Mouse (Mus musculus): ENCODE data around the gene Acss2. TPM values are rescaled to one million over a fixed set of nuclear protein-coding genes. Genes with fewer than 3 reads are reported as not detected.
A peak's percentile ranks its signal among the peaks of the same experiment; 100 is the strongest.

The Acss2 gene
- polyA plus RNA-seq, 2 experiments: 13.3 to 15.0 TPM

DNA sequence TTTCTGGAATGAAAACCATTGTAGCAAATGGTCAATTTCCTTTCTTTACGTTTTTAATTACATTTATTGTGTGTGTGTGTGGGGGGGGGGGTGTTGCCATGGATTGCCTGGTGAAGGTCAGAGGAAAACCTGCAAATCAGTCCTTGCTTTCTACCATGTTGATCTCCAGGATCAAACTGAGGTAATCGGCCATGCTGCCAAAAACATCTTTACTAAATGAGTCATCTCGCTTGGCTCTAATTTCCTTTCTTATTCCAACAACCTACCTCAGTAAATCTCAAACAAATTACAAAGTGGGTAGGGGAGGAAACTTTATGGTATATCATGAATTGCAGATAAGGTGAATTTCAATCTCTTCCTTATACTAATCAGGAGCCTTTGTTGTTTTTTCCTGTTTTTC, 70.4 kb downstream of the Acss2 start:
- peaks cover 5% of the 10 kb centered on the region; the same call in 1 of the 2 replicates for H3K4me1 ChIP-seq (ENCODE audit: control insufficient read depth, insufficient read depth, low read length)
- WGBS: 72% methylated on average over 3 of the region's 3 CpGs
- H3K27me3 ChIP-seq (ENCODE audit: control insufficient read depth, insufficient read depth, low read length): no peaks in the 10 kb centered on the region
- DNase-seq (ENCODE audit: low spot score) (no peak), ATAC-seq (ENCODE audit: low FRiP score, low read depth) (no peak)
- H3K4me2 ChIP-seq (replicated peaks; ENCODE audit: low read depth, low read length, severe bottlenecking): no peak overlapping the region
- no peaks in the 10 kb centered on the region for H3K9me3 ChIP-seq (ENCODE audit: control insufficient read depth, low read length)
- no peak overlapping the region for H3K9ac ChIP-seq (ENCODE audit: low read depth, low read length, severe bottlenecking)
- H3K4me3 ChIP-seq (replicated peaks; ENCODE audit: low read length): no peak overlapping the region
- H3K36me3 ChIP-seq (ENCODE audit: control insufficient read depth, insufficient read depth, low read length): no peaks in the 10 kb centered on the region
- TF ChIP-seq POLR2A (IDR thresholded peaks at IDR 0.05; ENCODE audit: borderline replicate concordance, extremely low read depth, insufficient read depth, insufficient read length): no peak
- no peak overlapping the region for H3K27ac ChIP-seq (replicated peaks; ENCODE audit: low read depth, low read length)

- 77% methylated on average over 6 of the region's 6 CpGs for WGBS
- H3K4me2 ChIP-seq (replicated peaks; ENCODE audit: low read depth, low read length, severe bottlenecking): no peak overlapping the region
- no peaks in the 10 kb centered on the region for H3K27me3 ChIP-seq (ENCODE audit: control insufficient read depth, insufficient read depth, low read length)
- ATAC-seq (ENCODE audit: low FRiP score, low read depth) (no peak), DNase-seq (ENCODE audit: low spot score) (no peak)
- peaks cover 5% of the 10 kb centered on the region; the same call in 1 of the 2 replicates for H3K4me1 ChIP-seq (ENCODE audit: control insufficient read depth, insufficient read depth, low read length)
- no peaks in the 10 kb centered on the region for H3K9me3 ChIP-seq (ENCODE audit: control insufficient read depth, low read length)
- TF ChIP-seq POLR2A (IDR thresholded peaks at IDR 0.05; ENCODE audit: borderline replicate concordance, extremely low read depth, insufficient read depth, insufficient read length): no peak
- no peak overlapping the region for H3K27ac ChIP-seq (replicated peaks; ENCODE audit: low read depth, low read length)
- H3K9ac ChIP-seq (ENCODE audit: low read depth, low read length, severe bottlenecking): no peak overlapping the region
- H3K36me3 ChIP-seq (ENCODE audit: control insufficient read depth, insufficient read depth, low read length): no peaks in the 10 kb centered on the region
- H3K4me3 ChIP-seq (replicated peaks; ENCODE audit: low read length): no peak overlapping the region
These were observed 71.8 kb downstream of the Acss2 start for GRCm38 (mm10) chr2:155589521-155589920.

- H3K4me3 ChIP-seq (replicated peaks; ENCODE audit: low read length): no peak overlapping the region
- no peaks in the 10 kb centered on the region for H3K36me3 ChIP-seq (ENCODE audit: control insufficient read depth, insufficient read depth, low read length)
- ATAC-seq (ENCODE audit: low FRiP score, low read depth) (no peak), DNase-seq (ENCODE audit: low spot score) (no peak)
- H3K9me3 ChIP-seq (ENCODE audit: control insufficient read depth, low read length): no peaks in the 10 kb centered on the region
- no peak overlapping the region for H3K4me2 ChIP-seq (replicated peaks; ENCODE audit: low read depth, low read length, severe bottlenecking)
- peaks cover 5% of the 10 kb centered on the region; the same call in 1 of the 2 replicates for H3K4me1 ChIP-seq (ENCODE audit: control insufficient read depth, insufficient read depth, low read length)
- 77% methylated on average over 2 of the region's 2 CpGs for WGBS
- no peak for TF ChIP-seq POLR2A (IDR thresholded peaks at IDR 0.05; ENCODE audit: borderline replicate concordance, extremely low read depth, insufficient read depth, insufficient read length)
- no peak overlapping the region for H3K9ac ChIP-seq (ENCODE audit: low read depth, low read length, severe bottlenecking)
- H3K27ac ChIP-seq (replicated peaks; ENCODE audit: low read depth, low read length): no peak overlapping the region
- no peaks in the 10 kb centered on the region for H3K27me3 ChIP-seq (ENCODE audit: control insufficient read depth, insufficient read depth, low read length)
These were observed 73.1 kb downstream of the Acss2 start for GRCm38 (mm10) chr2:155590876-155591275.

GRCm38 (mm10) chr2:155591676-155592075, 73.9 kb downstream of the Acss2 start:
- WGBS: 5% methylated on average over 6 of the region's 6 CpGs
- peak overlapping the region; percentile 77 for H3K9ac ChIP-seq (ENCODE audit: low read depth, low read length, severe bottlenecking)
- no peak for ATAC-seq (ENCODE audit: low FRiP score, low read depth)

DNA sequence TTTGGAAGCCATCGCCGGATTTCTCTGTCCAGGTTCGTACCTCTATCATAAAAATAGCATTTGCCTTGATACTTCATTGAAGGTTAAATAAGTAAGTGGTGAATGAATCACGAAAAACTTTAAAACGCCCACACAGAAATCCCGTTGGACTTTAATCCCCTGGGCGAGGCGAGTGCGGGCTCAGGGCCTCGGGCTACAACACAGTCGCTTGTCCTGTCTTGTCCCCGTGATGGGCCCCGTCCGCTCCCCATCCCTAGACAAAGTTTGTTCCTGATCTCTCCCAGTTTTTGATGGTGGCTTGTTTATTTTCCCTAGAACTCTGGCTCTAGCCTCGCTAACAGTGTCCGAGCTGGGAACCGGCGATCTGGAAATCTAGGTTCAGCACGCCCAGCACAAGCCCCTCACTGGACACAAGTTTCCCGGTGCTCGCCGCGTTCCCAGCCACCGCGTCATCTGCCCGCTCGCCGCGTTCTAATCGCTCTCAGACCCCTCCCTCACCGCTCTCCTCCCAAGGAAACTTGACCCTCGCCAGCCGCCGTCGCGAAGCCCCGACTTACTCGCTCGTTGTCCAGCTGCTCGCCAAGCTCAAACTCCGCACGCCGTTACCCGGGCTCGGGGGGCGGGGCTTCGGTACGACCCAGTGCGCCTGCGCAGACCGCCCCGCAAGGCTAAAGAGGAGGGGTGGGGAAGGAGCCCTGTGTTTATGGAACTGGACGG, 74.5 kb downstream of the Acss2 start, which contains the start of gene Gss:
Gene Gss, minus strand, starts transcription at position 674 of the 717 bp plus-strand sequence.
- Histone ChIP-seq H3K9ac (ENCODE audit: low read depth, low read length, severe bottlenecking) (peak within 1 kb of the TSS; percentile 77), H3K4me1 (ENCODE audit: control insufficient read depth, insufficient read depth, low read length) (peaks cover 9% of the 10 kb centered on the region), H3K9me3 (ENCODE audit: control insufficient read depth, low read length) (no peaks in the 10 kb centered on the region), H3K36me3 (ENCODE audit: control insufficient read depth, insufficient read depth, low read length) (no peaks in the 10 kb centered on the region), H3K4me3 (replicated peaks; ENCODE audit: low read length) (peak within 1 kb of the TSS; percentile 57), H3K27me3 (ENCODE audit: control insufficient read depth, insufficient read depth, low read length) (no peaks in the 10 kb centered on the region), H3K4me2 (replicated peaks; ENCODE audit: low read depth, low read length, severe bottlenecking) (peak within 1 kb of the TSS; percentile 69), H3K27ac (replicated peaks; ENCODE audit: low read depth, low read length) (peak within 1 kb of the TSS; percentile 85)
- TF ChIP-seq POLR2A (IDR thresholded peaks at IDR 0.05; ENCODE audit: borderline replicate concordance, extremely low read depth, insufficient read depth, insufficient read length): peak; percentile 41; the same call in 1 of the 2 replicates
- DNase-seq (ENCODE audit: low spot score) (peak; percentile 95), ATAC-seq (ENCODE audit: low FRiP score, low read depth) (peak; percentile 96)
- WGBS: under 1% methylated on average over 53 of the region's 53 CpGs

More at GRCm38 (mm10) chr2:155591676-155592075, 73.9 kb downstream of the Acss2 start:
- TF ChIP-seq POLR2A (IDR thresholded peaks at IDR 0.05; ENCODE audit: borderline replicate concordance, extremely low read depth, insufficient read depth, insufficient read length): no peak
- H3K27ac ChIP-seq (replicated peaks; ENCODE audit: low read depth, low read length): peak overlapping the region; percentile 85
- no peaks in the 10 kb centered on the region for H3K9me3 ChIP-seq (ENCODE audit: control insufficient read depth, low read length)
- peak overlapping the region; percentile 69 for H3K4me2 ChIP-seq (replicated peaks; ENCODE audit: low read depth, low read length, severe bottlenecking)
- H3K4me1 ChIP-seq (ENCODE audit: control insufficient read depth, insufficient read depth, low read length): peaks cover 5% of the 10 kb centered on the region; the same call in 1 of the 2 replicates
- no peaks in the 10 kb centered on the region for H3K36me3 ChIP-seq (ENCODE audit: control insufficient read depth, insufficient read depth, low read length)
- H3K27me3 ChIP-seq (ENCODE audit: control insufficient read depth, insufficient read depth, low read length): no peaks in the 10 kb centered on the region
- H3K4me3 ChIP-seq (replicated peaks; ENCODE audit: low read length): peak overlapping the region; percentile 57
- DNase-seq (ENCODE audit: low spot score): no peak
